ENCODE assay signal across 30 mouse cellular contexts in genomic region chr8:69954213-69954612, GRCm38 (mm10). TPM values are rescaled to one million over a fixed set of nuclear protein-coding genes. Genes with fewer than 3 reads are reported as not detected.
DNase-seq lines count a peak whose midpoint lies in the region; ATAC-seq and TF ChIP-seq lines count a peak whose summit lies in the region.
"Had no signal": no experiment of that assay in that cellular context is flagged by ENCODE, and none has a peak within 500 bp of the region (broad histone marks: within the 10 kb centered on the region; RNA-seq: fewer than 3 reads in every experiment).

No protein-coding gene starts in this region.

- no peaks in the 10 kb centered on the region for H3K9me3 ChIP-seq in hindbrain, postnatal 0 days (ENCODE audit: low read length)
- H3K9me3 ChIP-seq in hindbrain, embryonic 12.5 days (replicated peaks), result no peaks in the 10 kb centered on the region
- H3K9me3 ChIP-seq in kidney, postnatal 0 days (replicated peaks; ENCODE audit: low read length), result no peaks in the 10 kb centered on the region
- H3K9me3 ChIP-seq: embryonic facial prominence, embryonic 13.5 days; heart, embryonic 15.5 days; hindbrain, embryonic 13.5 days; limb, embryonic 10.5 days; limb, embryonic 15.5 days; midbrain, embryonic 13.5 days; neural tube, embryonic 13.5 days had no signal

- no peak for ATAC-seq in hindbrain, postnatal 0 days
- ATAC-seq in hindbrain, embryonic 12.5 days (ENCODE audit: low FRiP score), result no peak
- ATAC-seq in kidney, postnatal 0 days (replicated peaks; ENCODE audit: low FRiP score, low read depth), result peak; percentile 67; the same call in 1 of the 2 replicates
- ATAC-seq: forebrain, embryonic 16.5 days; midbrain, embryonic 13.5 days; Patski had no signal

- H3K27ac ChIP-seq in hindbrain, postnatal 0 days, result peak overlapping the region; percentile 20; the same call in 1 of the 2 replicates
- no peak overlapping the region for H3K27ac ChIP-seq in hindbrain, embryonic 12.5 days
- H3K27ac ChIP-seq in kidney, postnatal 0 days, result peak overlapping the region; percentile 13; the same call in 1 of the 2 replicates
- H3K27ac ChIP-seq: embryonic facial prominence, embryonic 13.5 days; heart, embryonic 15.5 days; hindbrain, embryonic 13.5 days; limb, embryonic 10.5 days; limb, embryonic 15.5 days; macrophage; midbrain, embryonic 13.5 days; neural tube, embryonic 13.5 days had no signal

- H3K4me3 ChIP-seq in hindbrain, postnatal 0 days (ENCODE audit: low read length), result no peak overlapping the region
- H3K4me3 ChIP-seq in hindbrain, embryonic 12.5 days, result no peak overlapping the region
- H3K4me3 ChIP-seq in kidney, postnatal 0 days (replicated peaks; ENCODE audit: low read depth, low read length), result no peak overlapping the region
- H3K4me3 ChIP-seq: embryonic facial prominence, embryonic 13.5 days; erythroblast, embryonic 14.5 days; heart, embryonic 15.5 days; hindbrain, embryonic 13.5 days; limb, embryonic 10.5 days; limb, embryonic 15.5 days; midbrain, embryonic 13.5 days; neural tube, embryonic 13.5 days had no signal

- H3K36me3 ChIP-seq in hindbrain, postnatal 0 days (ENCODE audit: insufficient read depth, low read length), result no peaks in the 10 kb centered on the region
- H3K36me3 ChIP-seq in hindbrain, embryonic 12.5 days, result no peaks in the 10 kb centered on the region
- peaks cover 5% of the 10 kb centered on the region; the same call in 1 of the 2 replicates for H3K36me3 ChIP-seq in kidney, postnatal 0 days (ENCODE audit: insufficient read depth, low read length)
- H3K36me3 ChIP-seq: hindbrain, embryonic 13.5 days; neural tube, embryonic 13.5 days had no signal

- no peak overlapping the region for H3K9ac ChIP-seq in hindbrain, postnatal 0 days (replicated peaks; ENCODE audit: low read length)
- no peak overlapping the region for H3K9ac ChIP-seq in hindbrain, embryonic 12.5 days
- H3K9ac ChIP-seq in kidney, postnatal 0 days (ENCODE audit: low read depth, low read length), result no peak overlapping the region
- H3K9ac ChIP-seq: embryonic facial prominence, embryonic 13.5 days; heart, embryonic 15.5 days; hindbrain, embryonic 13.5 days; limb, embryonic 15.5 days; midbrain, embryonic 13.5 days; neural tube, embryonic 13.5 days had no signal

- H3K27me3 ChIP-seq in hindbrain, postnatal 0 days (ENCODE audit: insufficient read depth, low read length), result no peaks in the 10 kb centered on the region
- H3K27me3 ChIP-seq in hindbrain, embryonic 12.5 days, result no peaks in the 10 kb centered on the region
- no peaks in the 10 kb centered on the region for H3K27me3 ChIP-seq in kidney, postnatal 0 days (ENCODE audit: insufficient read depth, low read length)
- H3K27me3 ChIP-seq: embryonic facial prominence, embryonic 13.5 days; heart, embryonic 15.5 days; hindbrain, embryonic 13.5 days; limb, embryonic 15.5 days; midbrain, embryonic 13.5 days; neural tube, embryonic 13.5 days; Patski had no signal

- WGBS in hindbrain, postnatal 0 days, result 69% methylated on average over 4 of the region's 4 CpGs
- WGBS in hindbrain, embryonic 12.5 days, result 79% methylated on average over 4 of the region's 4 CpGs
- WGBS in kidney, postnatal 0 days, result 42% methylated on average over 4 of the region's 4 CpGs

- TF ChIP-seq CTCF in hindbrain, postnatal 0 days (IDR thresholded peaks at IDR 0.05; ENCODE audit: low read depth), result no peak
- TF ChIP-seq CTCF in kidney, postnatal 0 days (IDR thresholded peaks at IDR 0.05; ENCODE audit: low read depth), result no peak

- H3K4me2 ChIP-seq in hindbrain, postnatal 0 days (ENCODE audit: low read depth, low read length), result no peak overlapping the region
- no peak overlapping the region for H3K4me2 ChIP-seq in hindbrain, embryonic 12.5 days (replicated peaks)
- H3K4me2 ChIP-seq in kidney, postnatal 0 days (ENCODE audit: low read length), result no peak overlapping the region
- H3K4me2 ChIP-seq: embryonic facial prominence, embryonic 13.5 days; heart, embryonic 15.5 days; hindbrain, embryonic 13.5 days; limb, embryonic 15.5 days; midbrain, embryonic 13.5 days; neural tube, embryonic 13.5 days had no signal

- no peaks in the 10 kb centered on the region for H3K4me1 ChIP-seq in hindbrain, postnatal 0 days (ENCODE audit: insufficient read depth, low read length)
- 0 out of 2 replicates have a peak, but pooled peaks cover 2% of the 10 kb centered on the region for H3K4me1 ChIP-seq in hindbrain, embryonic 12.5 days
- H3K4me1 ChIP-seq in kidney, postnatal 0 days (replicated peaks; ENCODE audit: insufficient read depth, low read length), result peaks cover 4% of the 10 kb centered on the region

- DNase-seq in gastrocnemius, adult 18-20 months (ENCODE audit: low spot score), result peak; percentile 53
- DNase-seq in gastrocnemius, postnatal 4 days (ENCODE audit: low spot score in 2 of 2), result no peak
- no peak for DNase-seq in hindbrain, postnatal 0 days (ENCODE audit: low spot score)
- no peak for DNase-seq in kidney, postnatal 0 days (ENCODE audit: low spot score)
- DNase-seq in kidney, adult 18-20 months, result no peak
- peak; percentile 28 for DNase-seq in skeletal muscle tissue, adult 2 months (ENCODE audit: low read depth, low spot score)
- DNase-seq: adrenal gland, postnatal 10 days; cerebellum, adult 9-10 months; cerebellum, postnatal 36 days; embryo, embryonic 11 days; gastrocnemius, postnatal 25 days; heart, postnatal 36 days; kidney, adult 8-10 months; layer of hippocampus, postnatal 36 days; lung, adult 2 months; lung, postnatal 10 days; right cerebral cortex, postnatal 4 days had no signal

RNA-seq across cellular contexts. Expression of gene Gatad2a, which starts 42.0 kb away (rescaled TPM):
- total RNA-seq in gastrocnemius, adult 18-20 months (2021), result 10 to 100 TPM; 28.6 to 38.8 TPM
- total RNA-seq in gastrocnemius, postnatal 4 days (2021), result 10 to 100 TPM; 60.9 to 74.5 TPM
- 38.4 and 41.9 TPM in 2 replicates for total RNA-seq in hindbrain, postnatal 0 days (2014; rRNA removed)
- 23.4 and 23.6 TPM in 2 replicates for polyA plus RNA-seq in hindbrain, postnatal 0 days (2015; fragmentation: Nextera tagmentation; extraction: Ambion mirVana)
- polyA plus RNA-seq in hindbrain, embryonic 12.5 days (2016; fragmentation: Nextera tagmentation; extraction: Ambion mirVana), result 53.1 and 54.8 TPM in 2 replicates
- 41.7 and 49.5 TPM in 2 replicates for polyA plus RNA-seq in kidney, postnatal 0 days (2015; fragmentation: Nextera tagmentation; extraction: Ambion mirVana)

RNA-seq across cellular contexts. Expression of gene Yjefn3, which starts 51.7 kb away (rescaled TPM):
- total RNA-seq in gastrocnemius, adult 18-20 months (2021), result 1 to 10 TPM; 8.3 to 9.7 TPM
- 10 to 100 TPM; 10.8 to 11.7 TPM for total RNA-seq in gastrocnemius, postnatal 4 days (2021)
- total RNA-seq in hindbrain, postnatal 0 days (2014; rRNA removed), result 8.4 and 10.7 TPM in 2 replicates
- 13.3 and 13.8 TPM in 2 replicates for polyA plus RNA-seq in hindbrain, postnatal 0 days (2015; fragmentation: Nextera tagmentation; extraction: Ambion mirVana)
- 10.1 and 12.4 TPM in 2 replicates for polyA plus RNA-seq in hindbrain, embryonic 12.5 days (2016; fragmentation: Nextera tagmentation; extraction: Ambion mirVana)
- polyA plus RNA-seq in kidney, postnatal 0 days (2015; fragmentation: Nextera tagmentation; extraction: Ambion mirVana), result 4.8 and 5.2 TPM in 2 replicates
- total RNA-seq: megakaryocyte-erythroid progenitor cell, adult 5-6 weeks had no signal
- polyA plus RNA-seq: macrophage had no signal

RNA-seq across cellular contexts. Expression of gene Ndufa13, which starts 51.9 kb away (rescaled TPM):
- total RNA-seq in gastrocnemius, adult 18-20 months (2021), result 100 to 1,000 TPM; 347 to 364 TPM
- 100 to 1,000 TPM; 188 to 196 TPM for total RNA-seq in gastrocnemius, postnatal 4 days (2021)
- total RNA-seq in hindbrain, postnatal 0 days (2014; rRNA removed), result 61.0 and 91.4 TPM in 2 replicates
- polyA plus RNA-seq in hindbrain, postnatal 0 days (2015; fragmentation: Nextera tagmentation; extraction: Ambion mirVana), result 269 and 275 TPM in 2 replicates
- polyA plus RNA-seq in hindbrain, embryonic 12.5 days (2016; fragmentation: Nextera tagmentation; extraction: Ambion mirVana), result 160 and 167 TPM in 2 replicates
- polyA plus RNA-seq in kidney, postnatal 0 days (2015; fragmentation: Nextera tagmentation; extraction: Ambion mirVana), result 288 and 310 TPM in 2 replicates

RNA-seq across cellular contexts. Expression of gene Tssk6, which starts 52.2 kb away (rescaled TPM):
- not detected for total RNA-seq in gastrocnemius, adult 18-20 months (2021)
- total RNA-seq in gastrocnemius, postnatal 4 days (2021), result under 1 TPM in 1 of 2 experiments, not detected in 1; 0.60 TPM
- 1.6 and 1.8 TPM in 2 replicates for total RNA-seq in hindbrain, postnatal 0 days (2014; rRNA removed)
- 3.7 and 4.3 TPM in 2 replicates for polyA plus RNA-seq in hindbrain, postnatal 0 days (2015; fragmentation: Nextera tagmentation; extraction: Ambion mirVana)
- 4.1 and 4.7 TPM in 2 replicates for polyA plus RNA-seq in hindbrain, embryonic 12.5 days (2016; fragmentation: Nextera tagmentation; extraction: Ambion mirVana)
- 3.8 and 4.0 TPM in 2 replicates for polyA plus RNA-seq in kidney, postnatal 0 days (2015; fragmentation: Nextera tagmentation; extraction: Ambion mirVana)
- total RNA-seq: gastrocnemius, postnatal 25 days; heart, postnatal 36 days; megakaryocyte-erythroid progenitor cell, adult 5-6 weeks had no signal

Comparison
In these comparisons a context has a peak if more than half of its experiments do, and no peak if none do; other contexts are left out.
1. DNase-seq: peak in gastrocnemius, adult 18-20 months (single experiment) and skeletal muscle tissue, adult 2 months (single experiment); none in gastrocnemius, postnatal 4 days (0 of 2), hindbrain, postnatal 0 days (single experiment), kidney, postnatal 0 days (single experiment) and kidney, adult 18-20 months (single experiment).